Mouse (Mus musculus): ENCODE results near the gene Itgav.

Itgav gene

DNA sequence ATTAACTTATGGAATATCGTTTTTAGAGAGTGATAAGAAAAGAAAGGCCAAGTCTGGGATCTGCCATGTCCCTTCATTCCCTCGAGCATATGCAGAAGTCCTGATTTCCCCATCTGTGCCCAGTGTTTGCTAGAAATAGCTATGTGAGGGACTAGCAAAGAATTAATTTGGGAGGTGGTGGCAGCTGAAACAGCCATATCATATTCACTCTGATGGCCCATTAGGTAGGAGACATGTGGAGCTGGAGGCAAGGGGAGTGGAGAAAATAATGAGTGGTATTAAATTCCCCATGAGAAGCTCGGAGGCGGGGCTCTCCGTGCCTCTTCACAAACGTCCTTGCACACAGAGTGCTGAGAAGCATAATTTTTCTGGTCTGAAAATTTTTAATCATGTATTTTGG, 92.0 kb downstream of the Itgav start:
- DNase-seq (ENCODE audit: low spot score): no peak

DNA sequence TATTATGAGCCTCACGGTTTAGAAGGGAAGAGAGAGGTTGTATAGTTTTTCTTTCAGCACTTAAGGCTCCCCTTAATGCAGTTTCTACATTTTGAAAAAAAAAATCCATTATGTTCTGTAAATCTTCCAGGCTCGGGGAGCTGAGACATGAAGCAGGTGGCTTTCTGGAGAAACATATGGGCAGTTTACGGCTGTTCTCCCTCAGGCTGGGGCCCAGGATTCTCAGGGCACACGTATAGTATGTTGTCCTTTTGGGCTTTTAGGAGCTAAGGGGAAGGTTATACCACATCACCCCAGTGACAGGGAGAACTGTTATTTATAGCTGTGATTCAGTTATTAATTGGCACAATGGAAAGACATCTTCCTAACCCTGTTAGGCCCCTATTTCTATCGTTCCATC, 101.0 kb downstream of the Itgav start:
- DNase-seq (ENCODE audit: low spot score): no peak

DNA sequence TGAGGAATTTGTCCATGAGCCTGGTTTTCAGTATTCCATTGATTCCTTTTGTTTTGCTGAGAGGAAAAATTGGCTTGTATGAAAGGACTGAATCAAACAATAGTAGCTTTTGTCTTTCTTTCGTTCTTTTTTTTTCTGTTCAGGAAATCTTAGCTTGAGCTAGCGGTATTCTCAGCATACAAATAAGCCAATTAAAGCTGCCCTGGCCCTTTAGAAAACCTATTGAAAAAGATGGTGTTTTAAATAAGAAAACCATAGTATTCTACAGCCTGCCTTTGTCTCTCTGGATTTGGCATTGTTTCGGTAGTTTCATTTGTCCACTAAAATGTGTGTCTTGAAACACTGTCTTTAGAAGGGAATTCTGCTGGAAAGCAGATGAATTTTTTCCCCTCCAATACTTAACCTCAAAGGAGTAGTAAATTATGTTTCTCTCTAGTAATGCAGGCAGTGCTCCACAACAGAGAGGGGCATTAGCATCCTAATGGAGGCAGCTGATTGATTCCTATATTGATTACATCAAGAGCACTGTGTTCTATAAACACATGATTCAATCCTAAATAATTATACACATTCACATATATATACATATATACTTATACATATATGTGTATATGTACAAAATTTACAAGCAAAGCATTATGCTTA, 104.8 kb downstream of the Itgav start:
- DNase-seq (ENCODE audit: low spot score): no peak

DNA sequence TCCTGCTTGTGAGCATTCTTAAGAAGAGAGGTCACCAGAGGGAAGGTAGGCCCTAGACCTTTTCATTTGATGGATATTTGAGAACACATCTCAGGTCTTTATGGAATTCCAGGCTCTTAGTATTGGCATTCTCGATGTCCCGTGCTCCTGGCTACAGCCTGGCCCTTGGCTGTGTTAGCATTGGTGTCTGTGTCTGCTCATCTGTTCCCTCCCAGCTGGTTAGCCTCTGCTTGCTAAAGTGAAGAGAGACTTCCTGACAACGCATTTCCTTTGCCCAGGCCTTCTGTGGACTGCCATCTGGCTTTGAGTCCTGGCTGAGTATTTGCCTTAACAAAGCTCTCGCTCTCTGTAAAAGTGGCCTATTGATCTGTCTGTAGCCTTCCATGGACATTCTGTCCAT, 108.7 kb downstream of the Itgav start:
- DNase-seq (ENCODE audit: low spot score): no peak

- DNase-seq (ENCODE audit: low spot score): no peak
These were observed 111.3 kb downstream of the Itgav start for GRCm38 (mm10) chr2:83835313-83836070.

DNA sequence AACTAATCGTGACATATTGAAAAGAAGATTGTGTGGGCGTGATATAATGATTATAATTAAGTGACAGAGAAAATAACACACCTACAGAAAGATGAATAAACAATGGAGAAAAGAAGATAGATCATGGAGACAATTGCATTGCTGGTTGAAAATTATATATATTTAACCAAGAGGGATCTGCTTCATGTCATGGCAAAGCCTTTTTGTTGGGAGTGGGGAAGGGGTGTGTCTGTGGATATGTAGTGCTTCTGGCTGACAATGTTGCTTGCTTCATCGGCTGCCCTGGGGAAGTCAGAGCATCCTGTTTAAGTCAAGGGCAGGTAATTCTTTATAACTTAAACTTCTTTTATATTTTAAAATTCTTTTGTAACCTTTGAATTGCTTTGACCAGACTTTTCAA, 124.3 kb downstream of the Itgav start:
- no peak for DNase-seq (ENCODE audit: low spot score)

DNA sequence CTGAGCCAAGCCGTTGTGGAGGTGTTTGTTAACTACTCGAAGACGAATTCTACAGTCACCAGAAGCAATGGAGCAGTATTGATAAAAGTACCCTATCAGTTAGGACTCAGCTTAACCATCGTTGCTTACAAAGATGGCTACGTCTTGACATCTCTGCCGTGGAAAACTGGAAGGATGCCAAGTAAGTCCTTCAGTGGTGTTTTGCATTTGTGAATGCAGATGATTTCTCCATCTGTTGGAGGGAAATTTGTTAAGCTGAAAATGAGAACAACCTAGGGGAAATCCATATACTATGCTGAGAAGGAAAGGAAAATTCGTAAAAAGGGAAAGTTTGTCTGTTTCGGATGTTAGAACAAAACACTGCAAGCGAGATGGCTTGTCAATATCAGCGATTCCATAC, 129.2 kb downstream of the Itgav start:
- DNase-seq (ENCODE audit: low spot score): no peak

GRCm38 (mm10) chr2:83856236-83856635, 132.0 kb downstream of the Itgav start:
- no peak for DNase-seq (ENCODE audit: low spot score)

Measured in T-cell, adult 2 months (primary cell).